Mouse (Mus musculus) CH12.LX (cell line): ENCODE data around the gene Rsc1a1. TPM values are rescaled to one million over a fixed set of nuclear protein-coding genes. Genes with fewer than 3 reads are reported as not detected.

Source experiments
- DNase-seq: peaks from one replicate; pipeline ENCODE4 v3.0.0-alpha.2; 2013; ENCODE audit errors: extremely low read depth
- H3K27ac ChIP-seq: 2 replicates; pipeline ENCODE4 v1.5.1; 2012; ENCODE audit warnings: low read depth, mild to moderate bottlenecking, control low read depth, moderate library complexity; ENCODE audit not compliant: insufficient read depth
- H3K27me3 ChIP-seq: replicated peaks from 2 replicates; pipeline ENCODE3; 2012; ENCODE audit warnings: inconsistent platforms
- H3K36me3 ChIP-seq, 2 experiments: replicated peaks in 1 of 2; 2 replicates each; pipeline versions ENCODE3 to v1.6.1; 2012; ENCODE audit warnings: inconsistent platforms in 1 of 2, low read length in 1 of 2, mild to moderate bottlenecking in 1 of 2, mixed read lengths in 1 of 2, moderate library complexity in 1 of 2; ENCODE audit not compliant: control insufficient read depth in 1 of 2, insufficient read depth in 1 of 2
- H3K4me1 ChIP-seq, 2 experiments: 2 replicates each; pipeline ENCODE4 v1.6.1; 2012; ENCODE audit warnings: inconsistent platforms in 1 of 2, moderate library complexity in 1 of 2; ENCODE audit not compliant: insufficient read depth in 2 of 2, control insufficient read depth in 1 of 2
- H3K4me2 ChIP-seq: 2 replicates; pipeline ENCODE4 v1.6.1; 2012; ENCODE audit warnings: low read depth, mild to moderate bottlenecking, control low read depth; ENCODE audit not compliant: poor library complexity, insufficient read depth, severe bottlenecking
- H3K4me3 ChIP-seq, 3 experiments: fragments of 150-350 bp in 1 of 3; sonication (generic) in 1 of 3; replicated peaks in 1 of 3; 2 replicates each; pipeline versions ENCODE3 to v1.5.1; 2011 to 2012; ENCODE audit warnings: low read depth in 2 of 3, low read length in 2 of 3, mild to moderate bottlenecking in 2 of 3, moderate library complexity in 2 of 3, control low read depth in 1 of 3, improper control_type of control experiment in 1 of 3, inconsistent platforms in 1 of 3, mixed read lengths in 1 of 3; ENCODE audit not compliant: poor library complexity in 1 of 3
- H3K79me2 ChIP-seq: replicated peaks from 2 replicates; pipeline ENCODE4 v1.6.1; 2012; ENCODE audit warnings: mild to moderate bottlenecking, moderate library complexity; ENCODE audit not compliant: control insufficient read depth, poor library complexity, insufficient read depth, severe bottlenecking; ENCODE audit errors: extremely low read depth
- H3K9ac ChIP-seq: 2 replicates; pipeline ENCODE4 v1.6.1; 2012; ENCODE audit warnings: low read depth, mild to moderate bottlenecking, control low read depth, moderate library complexity; ENCODE audit not compliant: insufficient read depth
- H3K9me3 ChIP-seq: replicated peaks from 2 replicates; pipeline ENCODE3; 2012; ENCODE audit warnings: low read length, inconsistent platforms, mixed read lengths
- BHLHE40 ChIP-seq: IDR thresholded peaks from 2 replicates; pipeline ENCODE4 v1.6.1; 2011; ENCODE audit warnings: mild to moderate bottlenecking, low read depth, low read length, improper control_type of control experiment
- ELF1 ChIP-seq: IDR thresholded peaks from 2 replicates; pipeline ENCODE4 v1.6.1; 2014; ENCODE audit warnings: low read depth, mild to moderate bottlenecking, inconsistent platforms, low read length, improper control_type of control experiment
- EP300 ChIP-seq: IDR thresholded peaks from 2 replicates; pipeline ENCODE4 v1.6.1; 2011; ENCODE audit warnings: low read length, improper control_type of control experiment
- ETS1 ChIP-seq: conservative IDR thresholded peaks from 2 replicates; pipeline ENCODE4 v1.6.1; 2012; ENCODE audit warnings: low read depth, mild to moderate bottlenecking, inconsistent platforms, low read length, improper control_type of control experiment, moderate library complexity
- HCFC1 ChIP-seq: IDR thresholded peaks from 2 replicates; pipeline ENCODE4 v1.6.1; 2012; ENCODE audit warnings: low read depth, mild to moderate bottlenecking, inconsistent platforms, low read length, improper control_type of control experiment
- IRF4 ChIP-seq: IDR thresholded peaks from 2 replicates; pipeline ENCODE4 v1.6.1; 2014; ENCODE audit warnings: low read depth, mild to moderate bottlenecking, inconsistent platforms, low read length, improper control_type of control experiment
- MAFK ChIP-seq: IDR thresholded peaks from 2 replicates; pipeline ENCODE4 v1.6.1; 2011; ENCODE audit warnings: low read length, improper control_type of control experiment; ENCODE audit not compliant: insufficient replicate concordance
- MEF2A ChIP-seq: IDR thresholded peaks from 2 replicates; pipeline ENCODE4 v1.6.1; 2014; ENCODE audit warnings: low read depth, mild to moderate bottlenecking, inconsistent platforms, low read length, improper control_type of control experiment, borderline replicate concordance
- MXI1 ChIP-seq: IDR thresholded peaks from 2 replicates; pipeline ENCODE4 v1.6.1; 2011; ENCODE audit warnings: mild to moderate bottlenecking, low read depth, low read length, improper control_type of control experiment
- PAX5 ChIP-seq: IDR thresholded peaks from 2 replicates; pipeline ENCODE4 v1.6.1; 2012; ENCODE audit warnings: low read length, inconsistent platforms, mixed read lengths
- POLR2A ChIP-seq: IDR thresholded peaks from 2 replicates; pipeline ENCODE4 v1.6.1; 2011; ENCODE audit warnings: low read depth, mild to moderate bottlenecking, improper control_type of control experiment, low read length
- POLR2AphosphoS2 ChIP-seq: IDR thresholded peaks from 2 replicates; pipeline ENCODE4 v1.6.1; 2011; ENCODE audit warnings: low read depth, low read length, improper control_type of control experiment
- RAD21 ChIP-seq: IDR thresholded peaks from 2 replicates; pipeline ENCODE4 v1.6.1; 2011; ENCODE audit warnings: low read depth, mild to moderate bottlenecking, low read length, improper control_type of control experiment, moderate library complexity
- SIN3A ChIP-seq: IDR thresholded peaks from 2 replicates; pipeline ENCODE4 v1.6.1; 2012; ENCODE audit warnings: low read length, improper control_type of control experiment, inconsistent platforms
- SMC3 ChIP-seq: IDR thresholded peaks from 2 replicates; pipeline ENCODE4 v1.6.1; 2011; ENCODE audit warnings: low read depth, low read length, improper control_type of control experiment
- TBP ChIP-seq: conservative IDR thresholded peaks from 2 replicates; pipeline ENCODE4 v1.6.1; 2011; ENCODE audit warnings: low read depth, low read length, improper control_type of control experiment
- dilution Hi-C: fragments of 300-500 bp; cut with MboI; formaldehyde crosslinking; loops from 2 replicates; pipeline ENCODE4 v1.14.3; 2020; ENCODE audit warnings: low sequenced_read_pairs; ENCODE audit not compliant: extremely low pct_unique_long_range_greater_than_20kb, extremely low pct_ligation_motif_present
- in situ Hi-C: fragments of 300-500 bp; cut with MboI; formaldehyde crosslinking; loops from 3 replicates; pipeline ENCODE4 v1.14.3; 2019; ENCODE audit warnings: low sequenced_read_pairs, low pct_ligation_motif_present, low pct_unique_long_range_greater_than_20kb, mixed read lengths
- polyA plus RNA-seq: library from polyadenylated mRNA; unstranded; fragments of >175 nt; gene quantifications from 2 replicates; pipeline ENCODE4 v1.2.1, GENCODE M21; 2012; ENCODE audit warnings: low read depth; ENCODE audit not compliant: insufficient read length
- total RNA-seq, 2 experiments: library from RNA; depleted of rRNA; stranded (reverse); fragments of 300-350 nt in 1 of 2; fragments of >200 nt in 1 of 2; gene quantifications; 2 replicates each; pipeline ENCODE4 v1.2.3; 2012 to 2014

The Rsc1a1 gene
- total and polyA plus RNA-seq, 3 experiments, result 3.4 to 14.0 (median 7.0) TPM

DNA sequence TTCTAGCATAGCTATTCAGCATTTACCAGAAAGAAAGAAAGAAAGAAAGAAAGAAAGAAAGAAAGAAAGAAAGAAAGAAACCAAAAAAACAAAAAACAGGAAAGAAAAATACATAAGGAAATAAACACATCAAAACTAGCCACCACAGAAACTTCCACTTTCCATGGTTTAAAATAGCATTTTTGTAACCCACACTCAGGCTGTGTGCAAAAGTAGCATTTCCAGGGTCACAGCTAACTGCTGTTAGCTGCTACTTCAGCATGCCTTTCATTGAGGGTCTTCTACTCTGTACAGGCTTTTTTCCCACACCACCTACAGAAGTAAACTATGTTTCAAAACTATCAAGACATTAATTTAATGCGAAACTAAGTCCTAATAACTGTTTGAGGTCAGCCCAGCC is 33.9 kb upstream of the Rsc1a1 start:
- in situ Hi-C loops (no loop called here), dilution Hi-C loops (no loop called here)
- H3K27me3 ChIP-seq, result no peaks in the 10 kb centered on the region
- peaks cover 14 to 76% of the 10 kb centered on the region in 2 experiments for H3K4me1 ChIP-seq
- peaks cover 74% of the 10 kb centered on the region for H3K79me2 ChIP-seq
- H3K36me3 ChIP-seq, result peaks cover 5 to 51% of the 10 kb centered on the region in 2 experiments
- H3K9me3 ChIP-seq, result peaks cover 11% of the 10 kb centered on the region
- no peak for DNase-seq
- H3K4me3 ChIP-seq, result no peak overlapping the region
- H3K4me2 ChIP-seq, result no peak overlapping the region
- no peak overlapping the region for H3K27ac ChIP-seq
- H3K9ac ChIP-seq, result no peak overlapping the region
- TF ChIP-seq MEF2A (peak; percentile 65; the same call in 1 of the 2 replicates), RAD21 (no peak), IRF4 (0 out of 2 replicates have a peak, but pooled peaks have one; percentile 12), MXI1 (no peak)
- TF ChIP-seq, all 38 proteins: peak for 2

DNA sequence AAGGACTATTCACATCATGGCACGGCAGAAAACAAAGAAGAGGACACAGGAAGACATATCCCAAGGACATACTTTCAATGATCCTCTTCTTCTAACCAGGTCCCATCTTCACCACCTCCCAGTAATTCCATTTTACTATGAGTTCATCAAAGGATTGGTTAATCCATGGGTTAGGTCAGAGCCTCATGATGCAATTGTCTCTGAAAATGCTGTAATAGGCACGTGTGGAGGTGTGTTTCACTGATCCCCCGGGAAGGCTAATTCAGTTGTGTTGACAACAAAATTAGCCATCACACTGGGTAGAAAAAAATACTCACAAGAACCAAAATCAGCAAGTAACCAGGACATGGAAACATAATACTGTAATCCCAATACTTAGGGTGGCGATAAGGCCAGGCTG is 32.2 kb upstream of the Rsc1a1 start:
- Histone ChIP-seq H3K27me3 (no peaks in the 10 kb centered on the region), H3K4me2 (no peak overlapping the region), H3K27ac (no peak overlapping the region), H3K4me1 (peaks cover 20 to 85% of the 10 kb centered on the region in 2 experiments), H3K79me2 (peaks cover 74% of the 10 kb centered on the region), H3K9ac (no peak overlapping the region), H3K36me3 (peaks cover 13 to 65% of the 10 kb centered on the region in 2 experiments), H3K9me3 (peaks cover 11% of the 10 kb centered on the region), H3K4me3 (no peak overlapping the region)
- TF ChIP-seq POLR2A (no peak), SMC3 (no peak)
- in situ Hi-C loops, result no loop called here
- dilution Hi-C loops, result no loop called here
- no peak for DNase-seq

DNA sequence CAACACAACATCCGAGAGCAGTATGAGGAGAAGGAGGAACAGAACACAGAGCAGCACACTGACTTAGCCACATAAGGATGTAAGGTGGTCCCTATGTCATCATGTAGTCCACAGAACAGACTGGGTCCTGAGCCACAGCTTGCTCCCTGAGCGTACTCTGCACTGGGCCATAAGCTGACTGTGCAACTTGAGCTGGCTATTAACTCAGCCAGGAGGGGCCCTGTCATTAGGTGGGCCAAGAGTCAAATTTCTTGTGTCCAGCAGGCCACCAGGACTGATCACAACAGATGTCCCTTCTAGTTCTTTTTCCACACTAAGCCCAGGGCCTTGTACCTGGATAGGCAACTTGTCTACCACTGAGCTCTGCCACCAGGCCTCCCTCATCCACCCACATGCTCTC is 29.6 kb upstream of the Rsc1a1 start:
- no peak for DNase-seq

More for the DNA sequence above, 29.6 kb upstream of the Rsc1a1 start:
- Histone ChIP-seq H3K79me2 (peaks cover 52% of the 10 kb centered on the region), H3K9me3 (peaks cover 1% of the 10 kb centered on the region), H3K9ac (no peak overlapping the region), H3K4me2 (no peak overlapping the region), H3K36me3 (peaks cover 22 to 71% of the 10 kb centered on the region in 2 experiments), H3K27ac (0 out of 2 replicates have a peak overlapping the region, but pooled peaks have one; percentile 3), H3K4me1 (peaks cover 20 to 76% of the 10 kb centered on the region in 2 experiments), H3K27me3 (no peaks in the 10 kb centered on the region), H3K4me3 (no peak overlapping the region)
- dilution Hi-C loops, result no loop called here
- in situ Hi-C loops, result no loop called here
- TF ChIP-seq TBP, result no peak
- no peak for TF ChIP-seq BHLHE40
- TF ChIP-seq MAFK, result no peak
- TF ChIP-seq PAX5, result no peak
- no peak for TF ChIP-seq SIN3A
- no peak for TF ChIP-seq EP300
- TF ChIP-seq ETS1, result no peak
- TF ChIP-seq SMC3, result no peak
- no peak for TF ChIP-seq MXI1
- no peak for TF ChIP-seq HCFC1
- no peak for TF ChIP-seq POLR2AphosphoS2
- no peak for TF ChIP-seq ELF1
- TF ChIP-seq MEF2A, result no peak
